Mouse (Mus musculus) cerebellum, adult 9-10 months (tissue): ENCODE results near the gene Tmx2.
"Not testable (repeated sequence)": the region's sequence is repeated elsewhere in the genome, so short reads cannot be mapped to it uniquely, and the experiment has no call there.

ENCODE experiments used
- DNase-seq: peaks from one replicate; pipeline ENCODE4 v3.0.0; 2022

Gene Tmx2

GRCm38 (mm10) chr2:84682605-84683183, 3.8 kb upstream of the Tmx2 start:
- no peak for DNase-seq

GRCm38 (mm10) chr2:84677968-84678880, 716 bp downstream of the Tmx2 start, which contains the start of the genes Gm28635 and Med19:
TSS of gene Gm28635 (minus strand) at chr2:84678041.
TSS of gene Med19 (plus strand) at chr2:84678402.
- peak; percentile 99 for DNase-seq

GRCm38 (mm10) chr2:84677270-84677967, 1.5 kb downstream of the Tmx2 start:
- DNase-seq = no peak

GRCm38 (mm10) chr2:84671535-84671934, 7.4 kb downstream of the Tmx2 start:
- DNase-seq = not testable (repeated sequence)

GRCm38 (mm10) chr2:84670569-84670933, 8.4 kb downstream of the Tmx2 start, which contains the start of gene Selenoh:
TSS of gene Selenoh (minus strand) at chr2:84670770.
- peak; percentile 83 for DNase-seq

GRCm38 (mm10) chr2:84669828-84670568, 8.9 kb downstream of the Tmx2 start:
- no peak for DNase-seq

- DNase-seq = no peak
Measured at GRCm38 (mm10) chr2:84666081-84666480, 12.9 kb downstream of the Tmx2 start.

- no peak for DNase-seq
Measured at GRCm38 (mm10) chr2:84662866-84663265, 16.1 kb downstream of the Tmx2 start.

GRCm38 (mm10) chr2:84660253-84660652, 18.7 kb downstream of the Tmx2 start:
- DNase-seq = no peak

- no peak for DNase-seq
Measured at GRCm38 (mm10) chr2:84658806-84659205, 20.1 kb downstream of the Tmx2 start, which contains the start of gene Btbd18. TSS of gene Btbd18 (plus strand) at chr2:84659079.

GRCm38 (mm10) chr2:84655864-84656263, 23.1 kb downstream of the Tmx2 start:
- no peak for DNase-seq

GRCm38 (mm10) chr2:84653354-84653753, 25.6 kb downstream of the Tmx2 start:
- no peak for DNase-seq

GRCm38 (mm10) chr2:84650464-84651195, 28.3 kb downstream of the Tmx2 start, which contains the start of gene Ctnnd1:
TSS of gene Ctnnd1 (minus strand) at chr2:84650765.
- DNase-seq = peak; percentile 94

- DNase-seq = no peak
Measured at GRCm38 (mm10) chr2:84649674-84650073, 29.3 kb downstream of the Tmx2 start.

GRCm38 (mm10) chr2:84648369-84648768, 30.6 kb downstream of the Tmx2 start:
- no peak for DNase-seq

GRCm38 (mm10) chr2:84647051-84647568, 31.8 kb downstream of the Tmx2 start:
- DNase-seq = no peak

- DNase-seq = no peak
Measured at GRCm38 (mm10) chr2:84646138-84646537, 32.8 kb downstream of the Tmx2 start.

- DNase-seq = no peak
Measured at GRCm38 (mm10) chr2:84640833-84641232, 38.1 kb downstream of the Tmx2 start.

- no peak for DNase-seq
Measured at GRCm38 (mm10) chr2:84638428-84639220, 40.3 kb downstream of the Tmx2 start.

GRCm38 (mm10) chr2:84637452-84638165, 41.3 kb downstream of the Tmx2 start:
- DNase-seq = no peak
